Mouse (Mus musculus): Measurements from ENCODE around the gene Cenpi. TPM values are rescaled to one million over a fixed set of nuclear protein-coding genes. Genes with fewer than 3 reads are reported as not detected.

Cenpi gene
- polyA plus RNA-seq, 1 experiment, result 5.5 TPM

DNA sequence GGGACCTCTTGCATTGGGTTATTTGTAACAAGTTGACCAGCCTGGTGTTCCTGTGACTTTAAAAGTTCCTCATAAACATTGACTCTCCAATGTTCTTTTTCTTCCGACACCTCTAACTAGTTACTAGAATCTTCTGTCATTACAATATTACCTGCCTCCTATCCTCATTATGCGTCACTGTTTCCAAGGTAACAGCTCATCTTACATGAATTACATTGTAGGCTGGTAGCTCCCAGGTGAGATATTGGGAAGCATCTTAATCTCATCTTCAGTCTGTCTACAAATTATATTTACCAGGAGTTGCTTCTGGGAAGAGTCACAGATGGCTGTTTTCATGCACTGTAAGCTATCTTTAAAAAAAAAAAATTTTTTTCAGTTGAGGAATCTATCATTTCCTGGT is 22.8 kb upstream of the Cenpi start:
- H3K27ac ChIP-seq (ENCODE audit: control insufficient read depth, insufficient read depth, low read length), result no peak overlapping the region
- H3K4me3 ChIP-seq (ENCODE audit: control insufficient read depth, insufficient read depth, low read length), result no peak overlapping the region
- WGBS, result 100% methylated on average over 2 of the region's 2 CpGs
- no peak for TF ChIP-seq CTCF (IDR thresholded peaks at IDR 0.05; ENCODE audit: borderline replicate concordance, control insufficient read depth, extremely low read depth, insufficient read depth, low read length, poor library complexity)
- no peak for TF ChIP-seq POLR2A (IDR thresholded peaks at IDR 0.05; ENCODE audit: control insufficient read depth, extremely low read depth, insufficient read depth, low read length, poor library complexity)
- H3K4me1 ChIP-seq (replicated peaks; ENCODE audit: control insufficient read depth, insufficient read depth, low read length), result no peaks in the 10 kb centered on the region
- DNase-seq, result no peak
- H3K27me3 ChIP-seq (ENCODE audit: control insufficient read depth, insufficient read depth, low read length), result no peaks in the 10 kb centered on the region
- no peaks in the 10 kb centered on the region for H3K36me3 ChIP-seq (ENCODE audit: control insufficient read depth, insufficient read depth, low read length)

DNA sequence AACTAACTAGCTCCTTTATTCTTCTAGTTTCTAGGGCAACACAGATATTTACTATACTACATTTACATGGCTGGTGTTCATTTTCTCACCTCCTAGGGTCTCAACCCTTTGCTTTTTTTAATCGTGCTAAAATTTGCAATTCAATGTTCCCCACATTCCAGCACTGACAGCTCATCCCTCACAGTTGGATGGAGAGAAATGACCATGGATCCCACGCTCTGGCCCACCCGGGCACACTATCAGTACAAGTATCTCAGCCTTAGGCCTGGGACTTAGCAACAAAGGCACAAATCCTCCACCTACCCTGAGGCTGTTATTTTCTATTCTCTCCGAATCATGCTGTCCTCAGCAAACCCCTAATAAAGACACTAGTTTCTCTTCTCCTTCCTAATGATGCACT is 22.1 kb upstream of the Cenpi start:
- WGBS, result 86% methylated on average over 4 of the region's 4 CpGs
- H3K4me1 ChIP-seq (replicated peaks; ENCODE audit: control insufficient read depth, insufficient read depth, low read length), result no peaks in the 10 kb centered on the region
- TF ChIP-seq CTCF (IDR thresholded peaks at IDR 0.05; ENCODE audit: borderline replicate concordance, control insufficient read depth, extremely low read depth, insufficient read depth, low read length, poor library complexity), result no peak
- TF ChIP-seq POLR2A (IDR thresholded peaks at IDR 0.05; ENCODE audit: control insufficient read depth, extremely low read depth, insufficient read depth, low read length, poor library complexity), result no peak

DNA sequence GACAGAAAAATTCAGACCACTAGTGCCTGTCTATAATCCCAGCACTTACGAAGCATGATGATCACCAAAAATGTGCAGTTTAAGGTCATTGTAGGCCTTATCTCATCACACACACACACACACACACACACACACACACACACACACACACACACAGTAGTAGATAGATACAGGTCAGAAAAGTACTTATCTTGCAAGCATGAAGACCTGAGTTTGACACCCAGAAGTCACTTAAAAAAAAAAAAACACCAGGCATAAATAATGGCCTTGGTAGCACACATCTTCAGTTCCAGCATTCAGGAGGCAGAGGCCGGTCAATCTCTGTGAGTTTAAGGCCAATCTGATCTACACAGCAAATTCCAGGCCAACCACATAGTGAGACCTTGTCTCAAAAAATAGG is 20.6 kb upstream of the Cenpi start:
- TF ChIP-seq POLR2A (IDR thresholded peaks at IDR 0.05; ENCODE audit: control insufficient read depth, extremely low read depth, insufficient read depth, low read length, poor library complexity) (no peak), CTCF (IDR thresholded peaks at IDR 0.05; ENCODE audit: borderline replicate concordance, control insufficient read depth, extremely low read depth, insufficient read depth, low read length, poor library complexity) (no peak)

More for the DNA sequence above, 22.1 kb upstream of the Cenpi start:
- Histone ChIP-seq H3K4me3 (ENCODE audit: control insufficient read depth, insufficient read depth, low read length) (no peak overlapping the region), H3K27ac (ENCODE audit: control insufficient read depth, insufficient read depth, low read length) (no peak overlapping the region), H3K36me3 (ENCODE audit: control insufficient read depth, insufficient read depth, low read length) (no peaks in the 10 kb centered on the region), H3K27me3 (ENCODE audit: control insufficient read depth, insufficient read depth, low read length) (no peaks in the 10 kb centered on the region)
- no peak for DNase-seq

GRCm38 (mm10) chrX:134296301-134296700 is 11.6 kb upstream of the Cenpi start:
- no peak for TF ChIP-seq POLR2A (IDR thresholded peaks at IDR 0.05; ENCODE audit: control insufficient read depth, extremely low read depth, insufficient read depth, low read length, poor library complexity)
- Histone ChIP-seq H3K27me3 (ENCODE audit: control insufficient read depth, insufficient read depth, low read length) (no peaks in the 10 kb centered on the region), H3K27ac (ENCODE audit: control insufficient read depth, insufficient read depth, low read length) (no peak overlapping the region), H3K4me1 (replicated peaks; ENCODE audit: control insufficient read depth, insufficient read depth, low read length) (peaks cover 17% of the 10 kb centered on the region), H3K36me3 (ENCODE audit: control insufficient read depth, insufficient read depth, low read length) (no peaks in the 10 kb centered on the region), H3K4me3 (ENCODE audit: control insufficient read depth, insufficient read depth, low read length) (peak overlapping the region; percentile 24)
- no peak for DNase-seq
- 13% methylated on average over 9 of the region's 9 CpGs for WGBS

More for the DNA sequence above, 20.6 kb upstream of the Cenpi start:
- Histone ChIP-seq H3K4me1 (replicated peaks; ENCODE audit: control insufficient read depth, insufficient read depth, low read length) (no peaks in the 10 kb centered on the region), H3K4me3 (ENCODE audit: control insufficient read depth, insufficient read depth, low read length) (no peak overlapping the region), H3K36me3 (ENCODE audit: control insufficient read depth, insufficient read depth, low read length) (no peaks in the 10 kb centered on the region), H3K27me3 (ENCODE audit: control insufficient read depth, insufficient read depth, low read length) (no peaks in the 10 kb centered on the region), H3K27ac (ENCODE audit: control insufficient read depth, insufficient read depth, low read length) (no peak overlapping the region)
- 100% methylated on average over 2 of the region's 2 CpGs for WGBS
- no peak for DNase-seq

DNA sequence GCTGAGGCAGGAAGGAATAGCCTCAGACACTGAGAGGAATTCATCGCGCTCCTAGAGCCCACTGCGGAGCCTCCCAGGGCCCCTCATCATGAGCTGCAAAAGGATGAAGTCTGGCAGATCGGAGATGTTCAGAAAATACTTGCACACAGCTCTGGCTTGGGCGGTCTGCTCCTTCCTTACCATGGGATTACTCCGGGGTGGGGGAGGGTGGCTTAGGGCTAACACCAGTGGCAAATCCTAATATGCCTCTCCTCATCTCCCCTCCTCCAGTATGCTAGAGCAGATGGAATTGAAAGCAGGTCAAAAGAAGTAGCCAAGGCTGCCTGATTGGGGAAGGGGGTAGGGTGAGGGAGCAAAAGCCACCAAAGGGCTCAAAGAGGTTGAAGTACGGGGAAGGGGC is 11.1 kb upstream of the Cenpi start:
- no peak overlapping the region for H3K27ac ChIP-seq (ENCODE audit: control insufficient read depth, insufficient read depth, low read length)
- 55% methylated on average over 7 of the region's 7 CpGs for WGBS
- no peak overlapping the region for H3K4me3 ChIP-seq (ENCODE audit: control insufficient read depth, insufficient read depth, low read length)

DNA sequence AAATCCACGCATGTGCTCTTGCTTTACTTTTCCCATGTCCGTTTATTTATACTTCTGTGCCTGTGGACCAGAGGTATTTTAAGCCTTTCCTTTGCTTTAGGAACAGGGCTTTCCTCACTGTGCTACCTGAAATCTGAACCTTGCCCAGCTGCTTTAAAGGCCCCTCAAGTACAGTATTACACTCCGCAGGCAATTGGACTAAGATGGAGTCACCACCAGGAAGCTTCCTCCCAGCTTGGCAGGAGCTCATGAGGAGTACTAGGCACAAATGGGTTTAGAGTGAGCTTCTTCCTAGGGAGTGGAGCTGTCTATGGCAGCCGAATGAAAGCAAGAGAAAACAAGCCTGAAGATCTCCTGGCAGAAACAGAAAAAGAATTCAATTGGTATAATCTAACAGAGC is 10.7 kb upstream of the Cenpi start:
- no peak overlapping the region for H3K4me3 ChIP-seq (ENCODE audit: control insufficient read depth, insufficient read depth, low read length)
- TF ChIP-seq CTCF (IDR thresholded peaks at IDR 0.05; ENCODE audit: borderline replicate concordance, control insufficient read depth, extremely low read depth, insufficient read depth, low read length, poor library complexity), result no peak
- no peak for TF ChIP-seq POLR2A (IDR thresholded peaks at IDR 0.05; ENCODE audit: control insufficient read depth, extremely low read depth, insufficient read depth, low read length, poor library complexity)
- no peak overlapping the region for H3K27ac ChIP-seq (ENCODE audit: control insufficient read depth, insufficient read depth, low read length)
- H3K27me3 ChIP-seq (ENCODE audit: control insufficient read depth, insufficient read depth, low read length), result no peaks in the 10 kb centered on the region
- no peak for DNase-seq
- H3K4me1 ChIP-seq (replicated peaks; ENCODE audit: control insufficient read depth, insufficient read depth, low read length), result peaks cover 17% of the 10 kb centered on the region
- WGBS, result 79% methylated on average over 4 of the region's 4 CpGs
- H3K36me3 ChIP-seq (ENCODE audit: control insufficient read depth, insufficient read depth, low read length), result no peaks in the 10 kb centered on the region

More for the DNA sequence above, 11.1 kb upstream of the Cenpi start:
- Histone ChIP-seq H3K4me1 (replicated peaks; ENCODE audit: control insufficient read depth, insufficient read depth, low read length) (peaks cover 17% of the 10 kb centered on the region), H3K36me3 (ENCODE audit: control insufficient read depth, insufficient read depth, low read length) (no peaks in the 10 kb centered on the region), H3K27me3 (ENCODE audit: control insufficient read depth, insufficient read depth, low read length) (no peaks in the 10 kb centered on the region)
- DNase-seq, result no peak
- no peak for TF ChIP-seq CTCF (IDR thresholded peaks at IDR 0.05; ENCODE audit: borderline replicate concordance, control insufficient read depth, extremely low read depth, insufficient read depth, low read length, poor library complexity)
- TF ChIP-seq POLR2A (IDR thresholded peaks at IDR 0.05; ENCODE audit: control insufficient read depth, extremely low read depth, insufficient read depth, low read length, poor library complexity), result no peak

DNA sequence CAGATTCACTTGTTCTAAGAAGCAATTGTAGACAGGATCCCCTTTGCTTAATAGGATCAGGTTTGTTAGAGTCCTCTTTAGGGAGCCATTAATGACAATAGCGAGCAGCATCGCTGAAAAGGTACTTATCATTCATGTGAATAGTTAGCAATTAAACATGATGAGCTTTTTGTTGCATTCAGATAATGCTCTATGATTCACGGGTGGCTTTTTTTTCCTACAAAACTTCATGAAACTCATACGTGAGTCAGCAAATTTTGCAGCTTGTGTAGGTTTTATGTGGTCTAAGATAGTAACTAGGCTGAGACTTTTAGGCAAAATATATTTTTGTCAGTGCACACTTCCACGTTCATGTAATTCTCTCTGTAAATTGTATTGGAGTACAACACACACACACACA is 7.7 kb upstream of the Cenpi start:
- H3K27me3 ChIP-seq (ENCODE audit: control insufficient read depth, insufficient read depth, low read length), result no peaks in the 10 kb centered on the region
- H3K4me1 ChIP-seq (replicated peaks; ENCODE audit: control insufficient read depth, insufficient read depth, low read length), result peaks cover 14% of the 10 kb centered on the region
- no peak overlapping the region for H3K27ac ChIP-seq (ENCODE audit: control insufficient read depth, insufficient read depth, low read length)
- TF ChIP-seq POLR2A (IDR thresholded peaks at IDR 0.05; ENCODE audit: control insufficient read depth, extremely low read depth, insufficient read depth, low read length, poor library complexity) (no peak), CTCF (IDR thresholded peaks at IDR 0.05; ENCODE audit: borderline replicate concordance, control insufficient read depth, extremely low read depth, insufficient read depth, low read length, poor library complexity) (no peak)
- no peak overlapping the region for H3K4me3 ChIP-seq (ENCODE audit: control insufficient read depth, insufficient read depth, low read length)
- H3K36me3 ChIP-seq (ENCODE audit: control insufficient read depth, insufficient read depth, low read length), result no peaks in the 10 kb centered on the region
- WGBS, result 40% methylated on average over 5 of the region's 5 CpGs
- no peak for DNase-seq
